In genomic region chr1:155196691-155197090, GRCm38 (mm10) we compare ENCODE assay signal across 18 mouse cellular contexts. TPM values are rescaled to one million over a fixed set of nuclear protein-coding genes. Genes with fewer than 3 reads are reported as not detected.
DNase-seq lines count a peak whose midpoint lies in the region; ATAC-seq and TF ChIP-seq lines count a peak whose summit lies in the region.
"Had no signal": no experiment of that assay in that cellular context is flagged by ENCODE, and none has a peak within 500 bp of the region (broad histone marks: within the 10 kb centered on the region; RNA-seq: fewer than 3 reads in every experiment).

No protein-coding gene starts in this region.

- H3K9ac ChIP-seq in forebrain, embryonic 12.5 days, result no peak overlapping the region
- H3K9ac ChIP-seq in forebrain, embryonic 11.5 days (ENCODE audit: low read length), result no peak overlapping the region
- H3K9ac ChIP-seq in lung, embryonic 14.5 days, result no peak overlapping the region
- H3K9ac ChIP-seq: embryonic facial prominence, embryonic 13.5 days had no signal

- peaks cover 24% of the 10 kb centered on the region for H3K4me1 ChIP-seq in forebrain, embryonic 12.5 days
- no peaks in the 10 kb centered on the region for H3K4me1 ChIP-seq in forebrain, embryonic 11.5 days (replicated peaks; ENCODE audit: control insufficient read depth, insufficient read depth, low read length)
- no peaks in the 10 kb centered on the region for H3K4me1 ChIP-seq in lung, embryonic 14.5 days (ENCODE audit: insufficient read depth)

- DNase-seq in forebrain, embryonic 11.5 days (ENCODE audit: low spot score), result no peak
- peak; percentile 54 to 56 for DNase-seq in right cerebral cortex, postnatal 10 days (ENCODE audit: low spot score in 2 of 2)
- DNase-seq in right cerebral cortex, adult 18-20 months, result no peak
- peak; percentile 53 for DNase-seq in lung, embryonic 14.5 days
- peak; percentile 55 to 82 for DNase-seq in lung, postnatal 4 days
- no peak for DNase-seq in gastrocnemius, adult 2 months
- DNase-seq in left cerebral cortex, postnatal 14 days (ENCODE audit: low spot score in 2 of 2), result no peak
- DNase-seq: cerebellum, adult 9-11 months; gastrocnemius, postnatal 36 days; heart, postnatal 10 days; kidney, adult 18-20 months; layer of hippocampus, postnatal 36 days had no signal

- H3K27ac ChIP-seq in forebrain, embryonic 12.5 days, result 0 out of 2 replicates have a peak overlapping the region, but pooled peaks have one; percentile 13
- H3K27ac ChIP-seq in forebrain, embryonic 11.5 days (ENCODE audit: low read depth, low read length), result no peak overlapping the region
- no peak overlapping the region for H3K27ac ChIP-seq in lung, embryonic 14.5 days (ENCODE audit: low read depth)
- H3K27ac ChIP-seq in gastrocnemius, adult 2 months, result no peak overlapping the region
- H3K27ac ChIP-seq: embryonic facial prominence, embryonic 13.5 days; kidney, postnatal 0 days had no signal

- intact Hi-C loops in gastrocnemius, adult 2 months (cut with DNase I), result no loop called here
- intact Hi-C loops in left cerebral cortex, postnatal 14 days (cut with DNase I), result no loop called here

- no peaks in the 10 kb centered on the region for H3K27me3 ChIP-seq in forebrain, embryonic 12.5 days
- no peaks in the 10 kb centered on the region for H3K27me3 ChIP-seq in forebrain, embryonic 11.5 days (ENCODE audit: control insufficient read depth, insufficient read depth, low read length)
- H3K27me3 ChIP-seq in lung, embryonic 14.5 days (ENCODE audit: insufficient read depth, low read length), result no peaks in the 10 kb centered on the region
- H3K27me3 ChIP-seq: embryonic facial prominence, embryonic 13.5 days had no signal

- peaks cover 70% of the 10 kb centered on the region for H3K36me3 ChIP-seq in forebrain, embryonic 12.5 days (replicated peaks)
- no peaks in the 10 kb centered on the region; the same call in 1 of the 2 replicates for H3K36me3 ChIP-seq in forebrain, embryonic 11.5 days (ENCODE audit: control insufficient read depth, insufficient read depth, low read length)
- peaks cover 58% of the 10 kb centered on the region for H3K36me3 ChIP-seq in lung, embryonic 14.5 days (ENCODE audit: insufficient read depth)

- WGBS in forebrain, embryonic 12.5 days, result 82% methylated on average over 4 of the region's 4 CpGs
- 95% methylated on average over 4 of the region's 4 CpGs for WGBS in forebrain, embryonic 11.5 days
- 68% methylated on average over 4 of the region's 4 CpGs for WGBS in lung, embryonic 14.5 days

- no peak for TF ChIP-seq CTCF in lung, embryonic 14.5 days (IDR thresholded peaks at IDR 0.05; ENCODE audit: low read depth)
- no peak for TF ChIP-seq CTCF in gastrocnemius, adult 2 months (IDR thresholded peaks at IDR 0.05)

- H3K9me3 ChIP-seq in forebrain, embryonic 12.5 days, result no peaks in the 10 kb centered on the region
- no peaks in the 10 kb centered on the region for H3K9me3 ChIP-seq in forebrain, embryonic 11.5 days (ENCODE audit: control insufficient read depth, low read length)
- H3K9me3 ChIP-seq in lung, embryonic 14.5 days (ENCODE audit: low read depth, low read length), result no peaks in the 10 kb centered on the region
- H3K9me3 ChIP-seq: embryonic facial prominence, embryonic 13.5 days had no signal

- H3K4me2 ChIP-seq in forebrain, embryonic 12.5 days, result no peak overlapping the region
- H3K4me2 ChIP-seq in forebrain, embryonic 11.5 days (ENCODE audit: low read depth, low read length, severe bottlenecking), result no peak overlapping the region
- H3K4me2 ChIP-seq in lung, embryonic 14.5 days, result no peak overlapping the region
- H3K4me2 ChIP-seq: embryonic facial prominence, embryonic 13.5 days had no signal

- H3K4me3 ChIP-seq in forebrain, embryonic 12.5 days (replicated peaks), result no peak overlapping the region
- H3K4me3 ChIP-seq in forebrain, embryonic 11.5 days (ENCODE audit: low read depth, low read length), result no peak overlapping the region
- no peak overlapping the region for H3K4me3 ChIP-seq in lung, embryonic 14.5 days (ENCODE audit: low read depth, low read length)
- H3K4me3 ChIP-seq in gastrocnemius, adult 2 months, result no peak overlapping the region
- H3K4me3 ChIP-seq: embryonic facial prominence, embryonic 13.5 days had no signal

- no peak for ATAC-seq in forebrain, embryonic 12.5 days (ENCODE audit: low FRiP score)
- ATAC-seq in forebrain, embryonic 11.5 days (replicated peaks; ENCODE audit: low FRiP score), result no peak
- no peak for ATAC-seq in lung, embryonic 14.5 days (ENCODE audit: insufficient read depth)
- ATAC-seq: midbrain, embryonic 16.5 days had no signal

RNA-seq across cellular contexts. Expression of gene Stx6, which starts 38.2 kb away (rescaled TPM):
- polyA plus RNA-seq in forebrain, embryonic 12.5 days (2016; fragmentation: Nextera tagmentation; extraction: Ambion mirVana), result 113 and 124 TPM in 2 replicates
- 102 and 119 TPM in 2 replicates for polyA plus RNA-seq in forebrain, embryonic 11.5 days (2014; fragmentation: Nextera tagmentation; extraction: Ambion mirVana)
- 97.6 and 99.7 TPM in 2 replicates for polyA plus RNA-seq in lung, embryonic 14.5 days (2014; fragmentation: Nextera tagmentation; extraction: Ambion mirVana)
- 10 to 100 TPM; 10.5 to 12.8 TPM for total RNA-seq in gastrocnemius, adult 2 months (2021)
- total RNA-seq in left cerebral cortex, postnatal 14 days (2021), result 10 to 100 TPM; 92.7 to 94.2 TPM

RNA-seq across cellular contexts. Expression of gene BC034090, which starts 47.6 kb away (rescaled TPM):
- polyA plus RNA-seq in forebrain, embryonic 12.5 days (2016; fragmentation: Nextera tagmentation; extraction: Ambion mirVana), result 2.9 and 4.5 TPM in 2 replicates
- polyA plus RNA-seq in forebrain, embryonic 11.5 days (2014; fragmentation: Nextera tagmentation; extraction: Ambion mirVana), result 3.2 and 3.3 TPM in 2 replicates
- 3.4 and 3.9 TPM in 2 replicates for polyA plus RNA-seq in lung, embryonic 14.5 days (2014; fragmentation: Nextera tagmentation; extraction: Ambion mirVana)
- 1 to 10 TPM in 1 of 2 experiments, under 1 TPM in 1; 0.94 to 1.8 TPM for total RNA-seq in gastrocnemius, adult 2 months (2021)
- total RNA-seq in left cerebral cortex, postnatal 14 days (2021), result 1 to 10 TPM; 6.0 to 8.5 TPM
- total RNA-seq: megakaryocyte-erythroid progenitor cell, adult 5-6 weeks; neutrophil, adult 5-6 weeks had no signal

RNA-seq across cellular contexts. Expression of gene Mr1, which starts 50.1 kb away (rescaled TPM):
- 0.85 and 1.3 TPM in 2 replicates for polyA plus RNA-seq in forebrain, embryonic 12.5 days (2016; fragmentation: Nextera tagmentation; extraction: Ambion mirVana)
- polyA plus RNA-seq in forebrain, embryonic 11.5 days (2014; fragmentation: Nextera tagmentation; extraction: Ambion mirVana), result 0.55 and 0.96 TPM in 2 replicates
- 13.6 and 13.7 TPM in 2 replicates for polyA plus RNA-seq in lung, embryonic 14.5 days (2014; fragmentation: Nextera tagmentation; extraction: Ambion mirVana)
- 10 to 100 TPM in 1 of 2 experiments, 1 to 10 TPM in 1; 10.0 to 11.1 TPM for total RNA-seq in gastrocnemius, adult 2 months (2021)
- 1 to 10 TPM; 2.0 to 2.3 TPM for total RNA-seq in left cerebral cortex, postnatal 14 days (2021)

Comparison
In these comparisons a context has a peak if more than half of its experiments do, and no peak if none do; other contexts are left out.
1. DNase-seq: peak in right cerebral cortex, postnatal 10 days (2 of 2), lung, embryonic 14.5 days (single experiment) and lung, postnatal 4 days (2 of 2); none in forebrain, embryonic 11.5 days (single experiment), right cerebral cortex, adult 18-20 months (single experiment), gastrocnemius, adult 2 months (single experiment) and left cerebral cortex, postnatal 14 days (0 of 2).